Mouse (Mus musculus) forebrain, embryonic 13.5 days (tissue): Measurements from ENCODE around the gene Arfgap1. TPM values are rescaled to one million over a fixed set of nuclear protein-coding genes. Genes with fewer than 3 reads are reported as not detected.

ENCODE experiments used
- polyA plus RNA-seq: library from polyadenylated mRNA; unstranded; fragments of >200 nt; fragmentation: Nextera tagmentation; extraction: Ambion mirVana; gene quantifications from 2 replicates; pipeline ENCODE4 v1.2.1, GENCODE M21; 2015

Gene Arfgap1
- polyA plus RNA-seq, 1 experiment from 2014 or later, result 83.0 TPM

Other genes starting within 250 kb of the Arfgap1 start
- gene Slc17a9, start 242.0 kb upstream of the Arfgap1 start, polyA plus RNA-seq, result 0.18 and 0.58 TPM in 2 replicates
- gene Bhlhe23, start 190.3 kb upstream of the Arfgap1 start, polyA plus RNA-seq, result 0.40 and 1.2 TPM in 2 replicates
- 25.3 and 33.1 TPM in 2 replicates for gene Ythdf1, start 46.3 kb upstream of the Arfgap1 start, polyA plus RNA-seq
- 0.14 and 0.25 TPM in 2 replicates for gene Birc7, start 38.2 kb upstream of the Arfgap1 start, polyA plus RNA-seq
- gene Nkain4, start 12.5 kb upstream of the Arfgap1 start, polyA plus RNA-seq, result 53.3 and 53.8 TPM in 2 replicates
- 0.21 and 0.28 TPM in 2 replicates for gene Col20a1, start 19.3 kb downstream of the Arfgap1 start, polyA plus RNA-seq
- gene Chrna4, start 76.3 kb downstream of the Arfgap1 start, polyA plus RNA-seq, result 13.0 and 13.4 TPM in 2 replicates
- 28.1 and 31.8 TPM in 2 replicates for gene Kcnq2, start 168.1 kb downstream of the Arfgap1 start, polyA plus RNA-seq
- 1.7 and 1.9 TPM in 2 replicates for gene Eef1a2, start 189.8 kb downstream of the Arfgap1 start, polyA plus RNA-seq
- gene Ppdpf, start 220.0 kb downstream of the Arfgap1 start, polyA plus RNA-seq, result 540 and 547 TPM in 2 replicates
- not detected in 2 replicates for gene Ptk6, start 235.6 kb downstream of the Arfgap1 start, polyA plus RNA-seq
- 0.06 and 0.11 TPM in 2 replicates for gene Srms, start 246.0 kb downstream of the Arfgap1 start, polyA plus RNA-seq